ENCODE assay signal across 17 mouse cellular contexts in genomic region chr1:155311672-155312071, GRCm38 (mm10).
"Had no signal": no experiment of that assay in that cellular context is flagged by ENCODE, and none has a peak within 500 bp of the region (broad histone marks: within the 10 kb centered on the region; RNA-seq: fewer than 3 reads in every experiment).

No protein-coding gene starts in this region.

- DNase-seq: kidney, adult 11 months; kidney, adult 9 months; kidney, postnatal 36 days; liver; liver, embryonic 13.5 days; liver, postnatal 0 days; lung, postnatal 14 days; right cerebral cortex, postnatal 4 days; thymus, postnatal 4 days had no signal

- H3K4me1 ChIP-seq: liver, embryonic 13.5 days; lung, embryonic 15.5 days; megakaryocyte, embryonic 14.5 days had no signal

- H3K36me3 ChIP-seq: limb, embryonic 12.5 days had no signal

- ATAC-seq: liver, postnatal 0 days; midbrain, embryonic 16.5 days had no signal

- H3K9me3 ChIP-seq: limb, embryonic 12.5 days; liver, embryonic 13.5 days; lung, embryonic 15.5 days; megakaryocyte, embryonic 14.5 days had no signal

- H3K4me3 ChIP-seq: layer of hippocampus, adult 2 months; limb, embryonic 12.5 days; liver, embryonic 13.5 days; lung, embryonic 15.5 days; megakaryocyte, embryonic 14.5 days had no signal

- H3K4me2 ChIP-seq: limb, embryonic 12.5 days; liver, embryonic 13.5 days; lung, embryonic 15.5 days had no signal

- H3K27me3 ChIP-seq: limb, embryonic 12.5 days; liver, embryonic 13.5 days; lung, embryonic 15.5 days; megakaryocyte, embryonic 14.5 days had no signal

- H3K27ac ChIP-seq: kidney, postnatal 0 days; layer of hippocampus, adult 2 months; limb, embryonic 12.5 days; liver, embryonic 13.5 days; lung, embryonic 15.5 days; macrophage; stomach, postnatal 0 days had no signal

- H3K9ac ChIP-seq: limb, embryonic 12.5 days; liver, embryonic 13.5 days; liver, postnatal 0 days; lung, embryonic 15.5 days had no signal
